In genomic region chr12:54163166-54163565, GRCm38 (mm10) we compare ENCODE assay signal across 9 mouse cellular contexts. TPM values are rescaled to one million over a fixed set of nuclear protein-coding genes. Genes with fewer than 3 reads are reported as not detected.
A peak's percentile ranks its signal among the peaks of the same experiment; 100 is the strongest.
DNase-seq lines count a peak whose midpoint lies in the region; ATAC-seq and TF ChIP-seq lines count a peak whose summit lies in the region.
"Had no signal": no experiment of that assay in that cellular context is flagged by ENCODE, and none has a peak within 500 bp of the region (broad histone marks: within the 10 kb centered on the region; RNA-seq: fewer than 3 reads in every experiment).

No protein-coding gene starts in this region.

- TF ChIP-seq CTCF in bone marrow, adult 2 months (IDR thresholded peaks at IDR 0.05; ENCODE audit: control insufficient read depth, insufficient read depth, low read length): no peak
- no peak for TF ChIP-seq CTCF in hindbrain, postnatal 0 days (IDR thresholded peaks at IDR 0.05; ENCODE audit: low read depth)

- no peak for TF ChIP-seq POLR2A in bone marrow, adult 2 months (IDR thresholded peaks at IDR 0.05; ENCODE audit: borderline replicate concordance, control insufficient read depth, low read depth, low read length)

- peaks cover 32% of the 10 kb centered on the region for H3K4me1 ChIP-seq in heart, embryonic 10.5 days
- peaks cover 1% of the 10 kb centered on the region; the same call in 1 of the 2 replicates for H3K4me1 ChIP-seq in bone marrow, adult 2 months (ENCODE audit: control insufficient read depth, insufficient read depth, low read length)
- H3K4me1 ChIP-seq in hindbrain, postnatal 0 days (ENCODE audit: insufficient read depth, low read length): peaks cover 8% of the 10 kb centered on the region; the same call in 1 of the 2 replicates
- peaks cover 21% of the 10 kb centered on the region for H3K4me1 ChIP-seq in midbrain, embryonic 11.5 days (ENCODE audit: control insufficient read depth, insufficient read depth, low read length)

- 8% methylated on average over 4 of the region's 4 CpGs for WGBS in heart, embryonic 10.5 days
- WGBS in bone marrow, adult 2 months: 12% methylated on average over 4 of the region's 4 CpGs
- 23% methylated on average over 4 of the region's 4 CpGs for WGBS in hindbrain, postnatal 0 days
- 12% methylated on average over 4 of the region's 4 CpGs for WGBS in midbrain, embryonic 11.5 days

- no peak for ATAC-seq in hindbrain, postnatal 0 days
- ATAC-seq in midbrain, embryonic 11.5 days (ENCODE audit: low FRiP score): no peak
- ATAC-seq: inflammation-experienced regulatory T-cells, adult 6 months had no signal

- H3K9ac ChIP-seq in hindbrain, postnatal 0 days (replicated peaks; ENCODE audit: low read length): no peak overlapping the region
- H3K9ac ChIP-seq in midbrain, embryonic 11.5 days (ENCODE audit: low read length): peak overlapping the region; percentile 30; the same call in 1 of the 2 replicates

- peak overlapping the region; percentile 54 for H3K4me2 ChIP-seq in hindbrain, postnatal 0 days (ENCODE audit: low read depth, low read length)
- peak overlapping the region; percentile 56 for H3K4me2 ChIP-seq in midbrain, embryonic 11.5 days

- peak overlapping the region; percentile 78; the same call in 1 of the 2 replicates for H3K27ac ChIP-seq in heart, embryonic 10.5 days
- H3K27ac ChIP-seq in bone marrow, adult 2 months (ENCODE audit: control insufficient read depth, insufficient read depth, low read depth, low read length, poor library complexity): peak overlapping the region; percentile 29; the same call in 1 of the 2 replicates
- no peak overlapping the region for H3K27ac ChIP-seq in hindbrain, postnatal 0 days
- H3K27ac ChIP-seq in midbrain, embryonic 11.5 days (ENCODE audit: low read depth, low read length): no peak overlapping the region

- intact Hi-C loops in left cerebral cortex, postnatal 25 days (cut with DNase I): no loop called here

- no peaks in the 10 kb centered on the region for H3K9me3 ChIP-seq in heart, embryonic 10.5 days
- no peaks in the 10 kb centered on the region for H3K9me3 ChIP-seq in hindbrain, postnatal 0 days (ENCODE audit: low read length)
- no peaks in the 10 kb centered on the region for H3K9me3 ChIP-seq in midbrain, embryonic 11.5 days (ENCODE audit: control insufficient read depth, low read length)

- peak overlapping the region; percentile 52 for H3K4me3 ChIP-seq in heart, embryonic 10.5 days
- H3K4me3 ChIP-seq in bone marrow, adult 2 months (replicated peaks; ENCODE audit: control insufficient read depth, low read depth, low read length): peak overlapping the region; percentile 42
- peak overlapping the region; percentile 26 for H3K4me3 ChIP-seq in hindbrain, postnatal 0 days (ENCODE audit: low read length)
- peak overlapping the region; percentile 22; the same call in 1 of the 2 replicates for H3K4me3 ChIP-seq in midbrain, embryonic 11.5 days (ENCODE audit: low read depth, low read length)

- H3K27me3 ChIP-seq in heart, embryonic 10.5 days (ENCODE audit: insufficient read depth, poor library complexity, severe bottlenecking): peaks cover 16% of the 10 kb centered on the region
- H3K27me3 ChIP-seq in hindbrain, postnatal 0 days (ENCODE audit: insufficient read depth, low read length): no peaks in the 10 kb centered on the region; the same call in 1 of the 2 replicates
- H3K27me3 ChIP-seq in midbrain, embryonic 11.5 days (ENCODE audit: control insufficient read depth, insufficient read depth, low read length): peaks cover 5% of the 10 kb centered on the region; the same call in 1 of the 2 replicates

- DNase-seq in heart, embryonic 10.5 days (ENCODE audit: low spot score): no peak
- DNase-seq in heart, adult 9 months (ENCODE audit: low spot score in 2 of 2): no peak
- DNase-seq in hindbrain, postnatal 0 days (ENCODE audit: low spot score): no peak
- peak; percentile 90 for DNase-seq in midbrain, embryonic 11.5 days (ENCODE audit: low spot score, missing footprints)
- no peak for DNase-seq in thymus, postnatal 25 days
- DNase-seq in adrenal gland, postnatal 4 days (ENCODE audit: low spot score in 2 of 2): no peak
- no peak for DNase-seq in left cerebral cortex, postnatal 25 days (ENCODE audit: low spot score in 2 of 2)

- no peaks in the 10 kb centered on the region for H3K36me3 ChIP-seq in heart, embryonic 10.5 days
- no peaks in the 10 kb centered on the region for H3K36me3 ChIP-seq in hindbrain, postnatal 0 days (ENCODE audit: insufficient read depth, low read length)
- no peaks in the 10 kb centered on the region for H3K36me3 ChIP-seq in midbrain, embryonic 11.5 days (ENCODE audit: control insufficient read depth, insufficient read depth, low read length)

RNA-seq across cellular contexts. Expression of gene Egln3, which starts 40.5 kb away (rescaled TPM):
- 5.4 and 6.1 TPM in 2 replicates for polyA plus RNA-seq in heart, embryonic 10.5 days (2016; fragmentation: Nextera tagmentation; extraction: Ambion mirVana)
- 0.72 and 1.9 TPM in 2 replicates for polyA plus RNA-seq in bone marrow, adult 2 months (2011; ENCODE audit: insufficient read depth, insufficient read length, low replicate concordance, missing spikeins)
- total RNA-seq in hindbrain, postnatal 0 days (2014; rRNA removed): 8.3 and 8.5 TPM in 2 replicates
- polyA plus RNA-seq in hindbrain, postnatal 0 days (2015; fragmentation: Nextera tagmentation; extraction: Ambion mirVana): 5.4 and 5.8 TPM in 2 replicates
- 3.7 and 3.8 TPM in 2 replicates for polyA plus RNA-seq in midbrain, embryonic 11.5 days (2014; fragmentation: Nextera tagmentation; extraction: Ambion mirVana)
- 10 to 100 TPM in 1 of 2 experiments, 1 to 10 TPM in 1; 10.0 to 12.4 TPM for total RNA-seq in adrenal gland, postnatal 4 days (2021)
- total RNA-seq in left cerebral cortex, postnatal 25 days (2021): 10 to 100 TPM; 10.8 to 12.6 TPM

Comparison
In these comparisons a context has a peak if more than half of its experiments do, and no peak if none do; other contexts are left out.
1. H3K27ac ChIP-seq: peak in heart, embryonic 10.5 days (single experiment) and bone marrow, adult 2 months (single experiment); none in hindbrain, postnatal 0 days (single experiment) and midbrain, embryonic 11.5 days (single experiment).
2. Peak in every context shown above with its lines, with median percentiles within 50 percentile points of each other: H3K4me3 ChIP-seq.